Mouse (Mus musculus): Measurements from ENCODE around the gene Cpeb2. TPM values are rescaled to one million over a fixed set of nuclear protein-coding genes. Genes with fewer than 3 reads are reported as not detected.

The Cpeb2 gene
- polyA plus RNA-seq, 1 experiment from 2014 or later = 16.2 TPM

DNA sequence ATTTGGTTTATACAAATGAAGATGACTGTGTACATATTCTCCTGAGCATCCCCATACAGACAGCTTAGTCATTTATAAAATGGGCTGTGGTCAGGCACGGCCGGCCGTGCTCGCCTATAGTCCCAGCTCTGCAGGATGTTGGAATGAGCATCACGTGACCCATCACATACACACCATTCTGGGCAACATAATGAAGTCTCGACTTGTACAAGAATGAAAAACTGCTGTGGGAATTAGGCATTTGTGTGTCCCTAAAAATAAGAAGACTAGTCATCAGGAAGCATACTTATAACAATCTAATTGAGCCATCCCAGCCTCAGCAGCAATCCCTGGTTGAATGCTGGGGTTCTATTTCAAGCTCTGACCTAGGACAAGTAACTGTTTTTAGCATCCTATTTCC lies 28.8 kb downstream of the Cpeb2 start:
- no peak overlapping the region for H3K27ac ChIP-seq
- 96% methylated on average over 6 of the region's 6 CpGs for WGBS (ENCODE audit: missing documents)
- H3K79me2 ChIP-seq (ENCODE audit: inconsistent target) = peaks cover 100% of the 10 kb centered on the region
- peaks cover 20% of the 10 kb centered on the region; the same call in 1 of the 2 replicates for H3K36me3 ChIP-seq (ENCODE audit: inconsistent target)
- H3K4me3 ChIP-seq (ENCODE audit: inconsistent target) = no peak overlapping the region

DNA sequence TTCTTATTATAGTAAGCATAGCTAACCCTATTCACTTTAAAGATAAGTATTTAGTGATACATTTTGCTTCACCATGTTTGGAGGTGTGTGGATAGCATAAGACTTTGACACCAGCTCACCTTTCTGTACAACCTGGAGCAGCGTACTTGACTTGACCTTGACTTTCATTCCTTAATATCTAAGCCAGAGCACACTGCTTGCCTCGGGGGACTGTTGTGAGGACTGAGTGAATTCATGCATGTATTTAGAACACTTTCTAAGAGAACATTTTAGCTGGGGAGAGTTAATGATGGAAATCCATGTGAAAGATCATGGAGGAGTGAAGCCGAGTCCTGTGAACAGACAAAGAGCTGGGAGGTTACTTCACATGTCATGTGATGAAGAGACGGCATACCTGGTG lies 31.0 kb downstream of the Cpeb2 start:
- peaks cover 100% of the 10 kb centered on the region for H3K79me2 ChIP-seq (ENCODE audit: inconsistent target)

GRCm38 (mm10) chr5:43264696-43265095 lies 31.7 kb downstream of the Cpeb2 start:
- Histone ChIP-seq H3K36me3 (ENCODE audit: inconsistent target) (peaks cover 30% of the 10 kb centered on the region), H3K79me2 (ENCODE audit: inconsistent target) (peaks cover 100% of the 10 kb centered on the region), H3K27ac (no peak overlapping the region), H3K4me3 (ENCODE audit: inconsistent target) (no peak overlapping the region)
- 100% methylated on average over 2 of the region's 2 CpGs for WGBS (ENCODE audit: missing documents)

More for the DNA sequence above, 31.0 kb downstream of the Cpeb2 start:
- peaks cover 23% of the 10 kb centered on the region for H3K36me3 ChIP-seq (ENCODE audit: inconsistent target)
- H3K27ac ChIP-seq = no peak overlapping the region
- H3K4me3 ChIP-seq (ENCODE audit: inconsistent target) = no peak overlapping the region
- 94% methylated on average over 4 of the region's 4 CpGs for WGBS (ENCODE audit: missing documents)

GRCm38 (mm10) chr5:43277982-43278381 lies 45.0 kb downstream of the Cpeb2 start:
- Histone ChIP-seq H3K4me3 (ENCODE audit: inconsistent target) (no peak overlapping the region), H3K36me3 (ENCODE audit: inconsistent target) (peaks cover 52% of the 10 kb centered on the region), H3K27ac (no peak overlapping the region), H3K79me2 (ENCODE audit: inconsistent target) (peaks cover 75% of the 10 kb centered on the region)
- 86% methylated on average over 1 of the region's 1 CpGs for WGBS (ENCODE audit: missing documents)

DNA sequence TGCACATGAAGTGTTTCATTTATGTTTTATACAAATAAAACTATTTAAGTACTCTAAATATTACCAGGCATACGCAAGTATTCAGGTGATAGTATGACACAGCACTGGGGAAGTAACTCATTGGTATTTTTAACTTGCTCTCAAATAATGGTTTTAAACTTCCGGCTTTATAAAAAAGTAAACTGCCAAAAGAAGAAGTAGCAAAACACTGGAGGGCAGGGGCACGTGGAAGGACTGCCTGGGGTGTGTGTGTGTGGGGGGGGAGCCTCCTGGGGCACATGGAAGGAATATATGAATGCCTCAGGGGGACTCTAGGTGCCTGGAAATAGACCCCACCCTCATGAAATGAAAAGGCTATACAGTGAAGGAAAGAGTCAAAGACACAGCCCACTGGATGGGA lies 46.8 kb downstream of the Cpeb2 start:
- Histone ChIP-seq H3K4me3 (ENCODE audit: inconsistent target) (no peak overlapping the region), H3K27ac (no peak overlapping the region), H3K79me2 (ENCODE audit: inconsistent target) (peaks cover 63% of the 10 kb centered on the region), H3K36me3 (ENCODE audit: inconsistent target) (peaks cover 66% of the 10 kb centered on the region)
- 6% methylated on average over 3 of the region's 3 CpGs for WGBS (ENCODE audit: missing documents)

DNA sequence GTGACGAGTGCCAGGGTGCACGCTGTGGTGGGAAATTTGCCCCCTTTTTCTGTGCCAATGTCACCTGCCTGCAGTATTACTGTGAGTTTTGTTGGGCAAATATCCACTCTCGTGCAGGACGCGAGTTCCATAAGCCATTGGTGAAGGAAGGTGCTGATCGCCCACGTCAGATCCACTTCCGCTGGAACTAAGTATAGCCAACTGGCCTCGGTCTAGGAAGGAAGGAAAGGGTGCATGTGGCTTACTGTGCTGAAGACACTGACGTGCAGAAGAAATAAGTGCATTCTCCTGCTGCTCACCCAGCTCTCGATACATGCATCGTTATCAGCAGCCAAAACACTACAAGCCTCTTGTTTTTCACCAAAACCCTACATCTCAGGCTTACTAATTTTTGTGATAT lies 52.8 kb downstream of the Cpeb2 start:
- peaks cover 51% of the 10 kb centered on the region for H3K79me2 ChIP-seq (ENCODE audit: inconsistent target)
- H3K27ac ChIP-seq = no peak overlapping the region
- 59% methylated on average over 12 of the region's 12 CpGs for WGBS (ENCODE audit: missing documents)
- H3K36me3 ChIP-seq (ENCODE audit: inconsistent target) = peaks cover 82% of the 10 kb centered on the region
- no peak overlapping the region for H3K4me3 ChIP-seq (ENCODE audit: inconsistent target)

DNA sequence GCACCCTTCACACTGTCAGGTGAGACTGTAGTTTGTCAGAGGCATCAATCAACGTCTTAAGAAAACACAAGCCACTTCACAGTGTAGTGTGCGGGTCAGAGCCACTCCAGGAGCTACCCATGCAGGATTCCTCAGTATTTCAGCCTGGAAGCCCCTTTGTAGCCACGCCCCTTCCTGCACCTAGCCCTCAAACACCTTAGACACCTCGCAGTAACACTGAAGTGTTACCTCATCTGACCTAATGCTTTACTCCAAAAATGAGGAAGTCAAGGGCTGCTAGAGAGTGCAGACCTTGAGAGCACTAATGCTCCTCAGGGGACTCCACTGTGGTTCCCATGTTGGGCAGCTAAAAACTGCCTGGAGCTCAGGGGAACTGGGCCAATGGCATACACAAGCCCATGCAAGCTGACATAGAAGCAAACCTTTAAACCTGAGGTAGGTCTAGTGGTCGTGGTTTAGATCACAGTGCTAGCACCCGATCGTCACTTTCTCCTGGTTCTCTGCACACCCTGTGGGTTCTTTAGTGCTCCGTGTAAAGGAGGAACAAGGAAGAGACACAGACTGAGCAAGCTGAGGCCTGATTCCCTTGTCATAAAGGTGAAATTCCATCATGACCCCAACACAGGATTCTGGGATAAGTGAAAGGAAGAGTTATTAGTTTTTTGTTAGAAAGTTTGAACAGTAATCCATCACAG lies 56.9 kb downstream of the Cpeb2 start:
- no peak overlapping the region for H3K27ac ChIP-seq
- H3K4me3 ChIP-seq (ENCODE audit: inconsistent target) = no peak overlapping the region
- H3K36me3 ChIP-seq (ENCODE audit: inconsistent target) = peaks cover 42% of the 10 kb centered on the region
- 31% methylated on average over 8 of the region's 8 CpGs for WGBS (ENCODE audit: missing documents)
- peaks cover 25% of the 10 kb centered on the region for H3K79me2 ChIP-seq (ENCODE audit: inconsistent target)

GRCm38 (mm10) chr5:43293136-43293535 lies 60.2 kb downstream of the Cpeb2 start:
- Histone ChIP-seq H3K36me3 (ENCODE audit: inconsistent target) (peaks cover 13% of the 10 kb centered on the region; the same call in 1 of the 2 replicates), H3K4me3 (ENCODE audit: inconsistent target) (no peak overlapping the region), H3K79me2 (ENCODE audit: inconsistent target) (no peaks in the 10 kb centered on the region), H3K27ac (no peak overlapping the region)
- WGBS (ENCODE audit: missing documents) = 41% methylated on average over 4 of the region's 4 CpGs

DNA sequence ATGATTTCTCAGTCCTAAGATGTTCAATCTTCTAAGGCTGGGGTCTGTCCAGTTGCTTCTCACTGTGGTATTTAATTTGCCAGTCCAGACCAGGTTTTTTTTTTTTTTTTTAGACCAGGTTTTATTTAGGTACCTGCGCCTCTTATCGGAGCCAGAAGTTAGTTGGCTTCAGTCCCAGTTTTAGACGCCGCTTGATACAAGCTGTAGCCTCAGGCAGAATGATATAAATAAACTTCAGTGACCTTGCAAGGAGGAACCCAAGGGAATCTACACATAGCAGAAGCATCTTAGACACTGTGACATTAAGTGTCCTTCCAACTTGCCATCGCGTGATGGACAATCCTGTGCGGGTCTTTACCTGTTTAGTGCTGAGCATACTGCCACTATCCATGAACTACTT lies 64.5 kb downstream of the Cpeb2 start:
- no peak overlapping the region for H3K4me3 ChIP-seq (ENCODE audit: inconsistent target)
- 63% methylated on average over 7 of the region's 7 CpGs for WGBS (ENCODE audit: missing documents)
- no peak overlapping the region for H3K27ac ChIP-seq
- no peaks in the 10 kb centered on the region for H3K79me2 ChIP-seq (ENCODE audit: inconsistent target)
- H3K36me3 ChIP-seq (ENCODE audit: inconsistent target) = no peaks in the 10 kb centered on the region

DNA sequence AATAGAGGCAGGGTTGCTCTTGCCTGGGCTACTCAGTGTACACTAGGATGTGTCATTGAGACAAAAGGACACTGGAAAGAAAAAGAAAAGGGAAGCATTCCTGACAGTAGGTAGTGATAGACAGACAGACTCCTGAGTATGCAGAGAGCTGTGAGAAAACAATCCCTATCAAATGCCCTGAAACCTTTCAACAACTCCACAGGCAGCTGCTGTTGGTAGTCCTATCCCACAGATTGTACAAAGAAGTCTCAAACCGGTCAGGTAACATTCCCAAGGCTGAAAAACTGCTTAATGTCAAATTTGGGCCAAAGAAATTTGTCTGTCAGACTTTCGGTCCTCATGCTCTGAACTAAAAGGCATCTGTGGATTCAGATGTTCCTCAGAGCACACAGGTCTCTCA lies 66.0 kb downstream of the Cpeb2 start:
- Histone ChIP-seq H3K4me3 (ENCODE audit: inconsistent target) (no peak overlapping the region), H3K27ac (no peak overlapping the region), H3K79me2 (ENCODE audit: inconsistent target) (no peaks in the 10 kb centered on the region), H3K36me3 (ENCODE audit: inconsistent target) (no peaks in the 10 kb centered on the region)
- WGBS (ENCODE audit: missing documents) = 91% methylated on average over 2 of the region's 2 CpGs

DNA sequence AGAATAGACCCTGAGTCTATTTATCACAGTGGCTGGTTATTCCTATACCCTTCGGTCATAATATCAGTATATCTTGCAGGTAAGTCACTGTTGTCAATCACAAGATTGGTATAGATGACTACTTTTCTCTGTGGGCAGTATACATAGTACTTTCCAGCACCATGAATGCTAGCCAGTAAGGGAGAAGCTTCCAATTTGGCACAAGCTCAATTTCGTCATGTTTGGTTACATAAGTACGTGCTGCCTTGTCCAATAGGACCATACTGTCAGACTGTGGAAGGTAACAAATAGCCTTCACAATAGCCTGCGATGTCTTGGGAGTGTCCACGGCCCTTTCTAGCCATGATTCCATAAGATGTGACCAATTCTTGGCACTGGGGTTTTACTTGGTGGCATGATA lies 67.1 kb downstream of the Cpeb2 start:
- no peaks in the 10 kb centered on the region for H3K36me3 ChIP-seq (ENCODE audit: inconsistent target)
- no peak overlapping the region for H3K4me3 ChIP-seq (ENCODE audit: inconsistent target)
- whole genome bisulfite sequencing (ENCODE audit: missing documents) = 92% methylated on average over 5 of the region's 5 CpGs
- no peaks in the 10 kb centered on the region for H3K79me2 ChIP-seq (ENCODE audit: inconsistent target)
- no peak overlapping the region for H3K27ac ChIP-seq

- H3K36me3 ChIP-seq (ENCODE audit: inconsistent target) = no peaks in the 10 kb centered on the region
- H3K79me2 ChIP-seq (ENCODE audit: inconsistent target) = no peaks in the 10 kb centered on the region
- no peak overlapping the region for H3K27ac ChIP-seq
- WGBS (ENCODE audit: missing documents) = 28% methylated on average over 3 of the region's 3 CpGs
- no peak overlapping the region for H3K4me3 ChIP-seq (ENCODE audit: inconsistent target)
Measured at GRCm38 (mm10) chr5:43300979-43301378, 68.0 kb downstream of the Cpeb2 start.

- Histone ChIP-seq H3K4me3 (ENCODE audit: inconsistent target) (no peak overlapping the region), H3K27ac (no peak overlapping the region), H3K79me2 (ENCODE audit: inconsistent target) (no peaks in the 10 kb centered on the region), H3K36me3 (ENCODE audit: inconsistent target) (no peaks in the 10 kb centered on the region)
- 69% methylated on average over 1 of the region's 1 CpGs for WGBS (ENCODE audit: missing documents)
Measured at GRCm38 (mm10) chr5:43303504-43303903, 70.5 kb downstream of the Cpeb2 start.

- no peaks in the 10 kb centered on the region for H3K36me3 ChIP-seq (ENCODE audit: inconsistent target)
- no peak overlapping the region for H3K4me3 ChIP-seq (ENCODE audit: inconsistent target)
- H3K79me2 ChIP-seq (ENCODE audit: inconsistent target) = no peaks in the 10 kb centered on the region
- WGBS (ENCODE audit: missing documents) = 11% methylated on average over 3 of the region's 3 CpGs
- H3K27ac ChIP-seq = no peak overlapping the region
Measured at GRCm38 (mm10) chr5:43305449-43305848, 72.5 kb downstream of the Cpeb2 start.

DNA sequence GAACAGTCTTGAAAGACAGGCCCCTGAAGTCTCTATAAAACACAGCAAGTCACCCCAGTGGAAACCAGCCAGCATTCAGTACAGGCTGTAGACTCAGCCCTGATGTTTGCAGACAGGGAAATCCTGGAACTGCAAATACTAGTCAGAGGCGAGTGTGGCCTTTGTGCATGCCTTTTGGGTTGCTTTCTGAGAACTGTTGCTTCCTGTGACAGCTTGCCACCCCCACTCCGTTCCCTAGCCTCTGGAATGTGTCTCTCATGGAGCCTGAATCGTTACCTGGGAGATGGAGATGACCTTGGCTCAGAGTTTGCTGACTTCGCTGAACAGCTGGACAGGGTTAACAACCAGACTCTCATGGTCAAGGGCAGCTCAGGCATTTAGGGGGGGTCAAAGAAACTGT lies 77.0 kb downstream of the Cpeb2 start:
- H3K79me2 ChIP-seq (ENCODE audit: inconsistent target) = no peaks in the 10 kb centered on the region
- H3K36me3 ChIP-seq (ENCODE audit: inconsistent target) = no peaks in the 10 kb centered on the region
- no peak overlapping the region for H3K27ac ChIP-seq
- WGBS (ENCODE audit: missing documents) = 69% methylated on average over 4 of the region's 4 CpGs
- H3K4me3 ChIP-seq (ENCODE audit: inconsistent target) = no peak overlapping the region

All from macrophage (primary cell).